Mouse (Mus musculus): ENCODE measurements at regions not wholly inside any gene's neighbourhood (a gene's known extent, or its start where the extent isn't known, plus 50 kb on each side); places are given as distances from the start of the nearest gene placed in this dataset.

DNA sequence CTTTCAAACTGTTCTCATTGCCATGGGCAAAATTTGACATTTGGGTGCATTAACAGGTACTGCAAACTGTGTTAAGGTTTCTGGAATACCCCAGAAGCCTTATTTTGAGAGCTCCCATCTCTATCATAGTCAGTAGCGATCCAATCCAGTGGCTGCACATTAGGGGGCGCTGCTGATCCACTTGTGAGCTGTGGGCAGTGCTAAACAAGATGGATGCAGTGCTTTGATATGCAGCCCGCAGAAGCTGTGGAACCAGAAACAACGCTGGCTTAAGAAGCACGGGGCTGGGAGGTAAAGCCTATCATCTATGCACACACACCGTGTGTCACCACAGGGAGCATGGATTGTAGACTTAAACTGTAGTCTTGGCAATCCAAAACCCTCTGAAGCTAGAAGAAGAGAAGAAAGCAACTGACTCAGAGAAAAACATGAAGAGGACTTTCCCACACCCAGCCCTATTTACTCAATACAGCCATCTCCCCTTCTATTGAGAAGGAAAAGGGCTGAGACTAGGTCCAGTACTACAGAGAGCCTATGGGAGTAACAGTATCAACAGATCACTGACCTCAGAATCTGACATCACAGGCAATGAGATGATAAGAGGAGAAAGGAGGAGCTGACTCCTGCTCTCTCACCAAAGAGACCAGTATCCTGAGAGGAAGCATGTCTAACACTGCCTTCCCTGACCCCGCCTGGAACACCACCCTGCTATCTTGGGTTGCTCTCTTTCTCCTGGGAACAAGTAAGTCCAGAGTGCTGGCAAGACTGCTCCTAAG lies 83.1 kb upstream of the 2210010C04Rik start:
- H3K4me2 ChIP-seq (replicated peaks; ENCODE audit: low read depth, low read length): no peak overlapping the region
- DNase-seq (ENCODE audit: low spot score) (peak; percentile 73), ATAC-seq (ENCODE audit: low FRiP score) (peak; percentile 83)
- no peaks in the 10 kb centered on the region for H3K27me3 ChIP-seq (ENCODE audit: control insufficient read depth, insufficient read depth, low read length)
- no peak overlapping the region for H3K4me3 ChIP-seq (ENCODE audit: low read depth, low read length)
- 22% methylated on average over 7 of the region's 7 CpGs for WGBS
- no peaks in the 10 kb centered on the region for H3K9me3 ChIP-seq (ENCODE audit: control insufficient read depth, low read length)
- no peaks in the 10 kb centered on the region for H3K4me1 ChIP-seq (replicated peaks; ENCODE audit: control insufficient read depth, insufficient read depth, low read length)
- no peak overlapping the region for H3K9ac ChIP-seq (ENCODE audit: low read depth, low read length)
- no peak overlapping the region for H3K27ac ChIP-seq (ENCODE audit: low read depth, low read length)
- no peaks in the 10 kb centered on the region for H3K36me3 ChIP-seq (ENCODE audit: control insufficient read depth, insufficient read depth, low read length)

DNA sequence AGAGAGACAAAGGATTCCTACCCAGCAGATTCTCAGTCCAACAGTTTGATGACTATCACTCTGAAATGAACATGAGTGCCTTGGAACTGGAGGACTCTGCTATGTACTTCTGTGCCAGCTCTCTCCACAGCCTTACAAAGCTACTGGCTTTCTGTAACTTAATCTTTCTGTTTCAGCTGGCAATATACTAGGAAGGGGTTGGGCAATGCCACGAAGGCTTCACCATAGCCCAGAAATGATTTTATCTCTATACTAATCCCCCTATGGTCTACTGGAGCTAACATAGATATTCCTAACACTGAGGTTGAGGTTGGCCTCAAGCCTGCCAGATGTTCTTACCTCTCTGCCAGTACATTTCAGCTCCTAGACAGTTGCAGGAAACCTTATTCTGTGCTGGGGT lies 78.6 kb upstream of the 2210010C04Rik start:
- WGBS: 74% methylated on average over 1 of the region's 1 CpGs
- H3K36me3 ChIP-seq (ENCODE audit: control insufficient read depth, insufficient read depth, low read length): no peaks in the 10 kb centered on the region
- H3K4me3 ChIP-seq (ENCODE audit: low read depth, low read length): no peak overlapping the region
- ATAC-seq (ENCODE audit: low FRiP score) (no peak), DNase-seq (ENCODE audit: low spot score) (no peak)
- H3K9me3 ChIP-seq (ENCODE audit: control insufficient read depth, low read length): no peaks in the 10 kb centered on the region
- H3K27ac ChIP-seq (ENCODE audit: low read depth, low read length): no peak overlapping the region
- no peak overlapping the region for H3K4me2 ChIP-seq (replicated peaks; ENCODE audit: low read depth, low read length)
- H3K27me3 ChIP-seq (ENCODE audit: control insufficient read depth, insufficient read depth, low read length): no peaks in the 10 kb centered on the region
- no peak overlapping the region for H3K9ac ChIP-seq (ENCODE audit: low read depth, low read length)
- no peaks in the 10 kb centered on the region for H3K4me1 ChIP-seq (replicated peaks; ENCODE audit: control insufficient read depth, insufficient read depth, low read length)

DNA sequence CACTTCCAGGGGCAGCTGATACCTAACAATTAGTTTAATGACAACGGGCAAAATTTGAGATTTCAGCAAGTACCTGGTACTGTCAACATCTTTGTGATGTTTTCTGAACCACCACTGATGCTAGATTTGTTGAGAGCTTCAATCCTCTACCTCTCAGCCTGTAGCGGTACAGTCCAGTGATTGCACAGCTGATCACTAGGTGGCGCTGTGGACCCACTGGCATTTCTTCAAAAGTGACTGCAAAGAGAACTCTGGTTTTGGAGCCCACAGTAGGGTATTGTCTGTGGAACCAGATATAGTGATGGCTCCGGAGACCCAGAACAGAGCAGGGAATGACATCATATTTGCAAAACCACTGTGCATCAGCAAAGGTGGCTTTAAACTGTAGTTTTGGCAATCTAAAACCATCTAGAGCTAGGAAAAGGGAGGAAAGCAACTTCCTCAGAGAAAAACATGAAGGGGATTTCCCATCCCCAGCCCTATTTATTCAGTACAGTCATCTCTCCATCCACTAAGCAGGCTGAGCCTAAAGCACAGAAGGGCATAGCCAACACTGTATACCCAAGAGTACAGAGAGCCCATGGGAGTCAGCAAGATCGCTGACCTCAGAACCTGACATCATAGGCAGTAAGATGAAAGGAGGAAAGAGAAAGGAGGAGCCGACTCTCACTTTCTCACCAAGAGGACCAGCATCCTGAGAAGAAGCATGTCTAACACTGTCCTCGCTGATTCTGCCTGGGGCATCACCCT lies 77.7 kb upstream of the 2210010C04Rik start:
- 40% methylated on average over 7 of the region's 7 CpGs for WGBS
- Histone ChIP-seq H3K9ac (ENCODE audit: low read depth, low read length) (no peak overlapping the region), H3K36me3 (ENCODE audit: control insufficient read depth, insufficient read depth, low read length) (no peaks in the 10 kb centered on the region), H3K27me3 (ENCODE audit: control insufficient read depth, insufficient read depth, low read length) (no peaks in the 10 kb centered on the region), H3K4me1 (replicated peaks; ENCODE audit: control insufficient read depth, insufficient read depth, low read length) (no peaks in the 10 kb centered on the region), H3K9me3 (ENCODE audit: control insufficient read depth, low read length) (no peaks in the 10 kb centered on the region), H3K4me2 (replicated peaks; ENCODE audit: low read depth, low read length) (no peak overlapping the region), H3K4me3 (ENCODE audit: low read depth, low read length) (no peak overlapping the region), H3K27ac (ENCODE audit: low read depth, low read length) (no peak overlapping the region)
- ATAC-seq (ENCODE audit: low FRiP score) (peak; percentile 59; the same call in 1 of the 2 replicates), DNase-seq (ENCODE audit: low spot score) (peak; percentile 62)

DNA sequence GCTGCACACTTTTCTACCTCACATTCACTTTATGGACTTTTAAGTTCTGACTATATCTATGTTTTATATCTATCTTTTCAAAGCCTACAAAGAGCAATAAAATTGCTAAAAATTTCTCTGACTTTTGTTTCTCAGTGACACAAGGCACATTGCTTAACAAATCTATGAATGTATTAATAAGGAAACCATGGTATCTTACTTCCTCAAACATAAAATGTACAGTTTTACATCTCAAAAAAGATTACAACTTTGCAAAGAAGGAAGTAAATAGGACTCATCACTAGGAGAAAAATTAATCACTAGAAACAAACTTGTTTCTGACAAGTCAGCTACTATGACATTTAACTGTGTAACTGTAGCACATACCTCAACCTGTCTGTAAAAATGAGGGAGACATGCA lies 76.5 kb upstream of the 2210010C04Rik start:
- Histone ChIP-seq H3K9me3 (ENCODE audit: control insufficient read depth, low read length) (no peaks in the 10 kb centered on the region), H3K4me2 (replicated peaks; ENCODE audit: low read depth, low read length) (no peak overlapping the region), H3K4me1 (replicated peaks; ENCODE audit: control insufficient read depth, insufficient read depth, low read length) (no peaks in the 10 kb centered on the region), H3K9ac (ENCODE audit: low read depth, low read length) (no peak overlapping the region), H3K27me3 (ENCODE audit: control insufficient read depth, insufficient read depth, low read length) (no peaks in the 10 kb centered on the region), H3K36me3 (ENCODE audit: control insufficient read depth, insufficient read depth, low read length) (no peaks in the 10 kb centered on the region), H3K27ac (ENCODE audit: low read depth, low read length) (no peak overlapping the region), H3K4me3 (ENCODE audit: low read depth, low read length) (no peak overlapping the region)
- ATAC-seq (ENCODE audit: low FRiP score): no peak
- DNase-seq (ENCODE audit: low spot score): no peak

DNA sequence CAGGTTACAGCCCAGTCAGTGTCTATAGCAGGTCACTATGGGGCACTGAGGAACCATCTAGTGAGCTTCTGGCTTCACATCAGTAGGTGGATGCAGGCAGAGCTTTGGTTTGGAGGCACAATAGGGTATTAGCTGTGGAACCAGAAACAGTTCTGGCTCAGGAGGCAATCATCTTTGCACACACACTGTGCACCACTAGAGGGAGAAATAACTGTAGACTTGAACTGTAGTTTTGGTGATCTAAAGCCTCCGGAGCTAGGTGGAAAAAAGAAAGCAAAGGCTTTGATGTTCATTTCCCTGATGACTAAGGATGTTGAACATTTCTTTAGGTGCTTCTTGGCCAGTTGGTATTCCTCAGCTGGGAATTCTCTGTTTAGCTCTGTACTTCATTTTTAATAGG lies 73.6 kb upstream of the 2210010C04Rik start:
- no peaks in the 10 kb centered on the region for H3K9me3 ChIP-seq (ENCODE audit: control insufficient read depth, low read length)
- no peak overlapping the region for H3K27ac ChIP-seq (ENCODE audit: low read depth, low read length)
- no peaks in the 10 kb centered on the region for H3K36me3 ChIP-seq (ENCODE audit: control insufficient read depth, insufficient read depth, low read length)
- no peak overlapping the region for H3K4me3 ChIP-seq (ENCODE audit: low read depth, low read length)
- no peaks in the 10 kb centered on the region for H3K27me3 ChIP-seq (ENCODE audit: control insufficient read depth, insufficient read depth, low read length)
- H3K4me1 ChIP-seq (replicated peaks; ENCODE audit: control insufficient read depth, insufficient read depth, low read length): no peaks in the 10 kb centered on the region
- 69% methylated on average over 1 of the region's 1 CpGs for WGBS
- H3K9ac ChIP-seq (ENCODE audit: low read depth, low read length): no peak overlapping the region
- DNase-seq (ENCODE audit: low spot score) (no peak), ATAC-seq (ENCODE audit: low FRiP score) (no peak)
- H3K4me2 ChIP-seq (replicated peaks; ENCODE audit: low read depth, low read length): no peak overlapping the region

DNA sequence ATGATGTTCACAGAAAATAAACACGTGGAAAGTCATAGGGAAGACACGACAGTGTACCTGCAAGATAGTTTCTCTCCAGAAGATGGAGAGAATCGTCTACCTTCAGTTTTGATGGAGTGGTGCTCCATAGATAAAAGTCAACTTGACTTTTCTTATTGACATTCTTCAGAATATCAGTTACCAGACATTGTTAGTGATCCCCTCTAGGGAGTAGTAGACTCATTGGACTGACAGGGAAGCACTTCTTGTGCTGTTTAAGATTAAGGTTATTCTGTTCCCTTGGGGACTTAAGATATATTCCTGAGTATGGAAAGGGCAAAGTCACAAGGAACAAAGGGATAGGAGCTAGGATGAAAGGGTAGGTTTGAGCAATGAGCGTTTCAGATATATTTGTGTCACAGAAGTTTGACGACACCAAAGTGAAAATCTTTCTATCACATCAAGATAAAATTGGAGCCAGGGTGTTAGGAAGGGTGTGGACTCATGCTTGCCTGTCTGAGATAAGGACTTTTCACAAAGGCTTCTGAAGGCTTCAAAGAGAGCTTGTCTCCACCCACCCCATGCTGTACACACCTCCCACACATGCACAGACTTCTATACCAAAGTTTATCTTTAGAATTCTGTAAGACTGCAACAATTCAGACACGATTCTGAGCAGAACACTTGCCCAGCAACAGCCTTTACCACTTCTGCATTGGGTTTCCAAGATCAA lies 68.5 kb upstream of the 2210010C04Rik start:
- H3K36me3 ChIP-seq (ENCODE audit: control insufficient read depth, insufficient read depth, low read length): no peaks in the 10 kb centered on the region
- ATAC-seq (ENCODE audit: low FRiP score) (no peak), DNase-seq (ENCODE audit: low spot score) (no peak)
- H3K27ac ChIP-seq (ENCODE audit: low read depth, low read length): no peak overlapping the region
- no peaks in the 10 kb centered on the region for H3K27me3 ChIP-seq (ENCODE audit: control insufficient read depth, insufficient read depth, low read length)
- WGBS: 83% methylated on average over 6 of the region's 6 CpGs
- no peak overlapping the region for H3K9ac ChIP-seq (ENCODE audit: low read depth, low read length)
- H3K9me3 ChIP-seq (ENCODE audit: control insufficient read depth, low read length): no peaks in the 10 kb centered on the region
- H3K4me1 ChIP-seq (replicated peaks; ENCODE audit: control insufficient read depth, insufficient read depth, low read length): no peaks in the 10 kb centered on the region
- no peak overlapping the region for H3K4me3 ChIP-seq (ENCODE audit: low read depth, low read length)
- no peak overlapping the region for H3K4me2 ChIP-seq (replicated peaks; ENCODE audit: low read depth, low read length)

DNA sequence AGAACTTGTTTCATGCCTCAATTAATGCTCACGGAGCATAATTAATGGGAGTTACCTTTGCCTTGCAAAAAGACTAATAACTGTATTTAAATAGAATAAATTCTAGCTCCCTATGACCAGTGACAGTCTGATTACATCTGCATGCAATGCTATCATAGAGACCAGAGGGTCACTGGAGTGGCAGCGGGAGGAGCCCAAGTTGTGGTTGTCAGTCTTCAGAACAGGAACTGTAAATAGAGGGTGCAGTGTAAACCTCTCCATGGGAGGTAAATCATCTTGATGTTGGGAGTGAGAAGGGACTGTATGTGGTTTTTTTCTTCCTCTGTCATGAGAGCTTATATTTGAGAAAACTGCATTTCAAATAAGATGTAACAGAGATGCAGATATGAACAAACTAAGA lies 66.7 kb upstream of the 2210010C04Rik start:
- Histone ChIP-seq H3K36me3 (ENCODE audit: control insufficient read depth, insufficient read depth, low read length) (no peaks in the 10 kb centered on the region), H3K27ac (ENCODE audit: low read depth, low read length) (no peak overlapping the region), H3K4me1 (replicated peaks; ENCODE audit: control insufficient read depth, insufficient read depth, low read length) (no peaks in the 10 kb centered on the region), H3K4me3 (ENCODE audit: low read depth, low read length) (no peak overlapping the region), H3K27me3 (ENCODE audit: control insufficient read depth, insufficient read depth, low read length) (no peaks in the 10 kb centered on the region), H3K9ac (ENCODE audit: low read depth, low read length) (no peak overlapping the region), H3K4me2 (replicated peaks; ENCODE audit: low read depth, low read length) (no peak overlapping the region), H3K9me3 (ENCODE audit: control insufficient read depth, low read length) (no peaks in the 10 kb centered on the region)
- ATAC-seq (ENCODE audit: low FRiP score): no peak
- 82% methylated on average over 2 of the region's 2 CpGs for WGBS
- DNase-seq (ENCODE audit: low spot score): no peak

DNA sequence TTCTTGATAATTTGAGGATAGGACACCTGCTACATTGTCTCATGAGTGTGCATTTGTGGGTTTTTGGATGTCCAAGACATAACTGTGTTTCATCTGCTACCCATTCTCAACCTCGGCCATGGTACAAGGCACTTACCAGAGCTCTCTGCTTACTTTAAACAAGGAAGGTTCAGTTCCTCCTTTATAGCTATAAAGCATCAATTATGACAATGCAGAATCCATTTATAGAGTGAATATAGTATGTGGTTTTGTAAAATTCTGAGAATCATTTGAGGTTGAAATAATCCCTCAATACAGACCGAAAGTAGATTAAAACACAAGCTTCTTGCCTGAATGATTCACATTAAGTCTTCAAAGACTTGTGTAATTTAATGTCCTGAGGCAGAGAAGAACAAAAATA lies 64.9 kb upstream of the 2210010C04Rik start:
- no peak overlapping the region for H3K4me3 ChIP-seq (ENCODE audit: low read depth, low read length)
- H3K9ac ChIP-seq (ENCODE audit: low read depth, low read length): no peak overlapping the region
- no peaks in the 10 kb centered on the region for H3K4me1 ChIP-seq (replicated peaks; ENCODE audit: control insufficient read depth, insufficient read depth, low read length)
- H3K36me3 ChIP-seq (ENCODE audit: control insufficient read depth, insufficient read depth, low read length): no peaks in the 10 kb centered on the region
- H3K4me2 ChIP-seq (replicated peaks; ENCODE audit: low read depth, low read length): no peak overlapping the region
- ATAC-seq (ENCODE audit: low FRiP score) (no peak), DNase-seq (ENCODE audit: low spot score) (no peak)
- H3K27me3 ChIP-seq (ENCODE audit: control insufficient read depth, insufficient read depth, low read length): no peaks in the 10 kb centered on the region
- H3K27ac ChIP-seq (ENCODE audit: low read depth, low read length): no peak overlapping the region
- H3K9me3 ChIP-seq (ENCODE audit: control insufficient read depth, low read length): no peaks in the 10 kb centered on the region
- 93% methylated on average over 2 of the region's 2 CpGs for WGBS
